Mouse (Mus musculus): Measurements from ENCODE around the gene Mios. TPM values are rescaled to one million over a fixed set of nuclear protein-coding genes. Genes with fewer than 3 reads are reported as not detected.

The Mios gene
- polyA plus RNA-seq, 1 experiment from 2014 or later, result 25.3 TPM

DNA sequence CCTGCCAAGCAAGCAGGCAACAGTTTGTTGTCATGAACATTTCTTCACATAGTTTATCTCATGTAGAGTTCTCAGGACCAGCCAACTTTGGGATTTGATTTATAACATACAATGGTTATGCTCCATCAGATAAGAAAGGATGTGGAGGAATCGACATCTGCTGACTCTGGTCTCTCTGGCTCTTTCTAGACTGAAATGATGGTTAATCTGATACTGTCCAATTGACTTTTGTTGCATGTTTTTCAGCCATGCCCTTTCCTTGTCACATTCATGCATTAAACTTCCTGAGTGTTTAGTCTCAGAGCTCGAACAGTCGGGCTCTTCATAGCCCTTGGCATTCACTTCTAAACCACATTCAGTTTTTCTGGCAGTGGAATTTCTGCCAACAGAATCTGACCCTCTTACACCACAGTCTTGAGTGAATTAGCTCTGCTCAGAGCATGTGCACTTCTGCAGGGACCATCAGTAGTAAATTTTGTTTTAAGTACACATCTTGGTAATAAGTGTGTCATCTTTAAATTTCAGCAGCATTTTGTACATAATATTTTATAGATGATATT lies 76.5 kb downstream of the Mios start:
- no peak overlapping the region for H3K4me2 ChIP-seq
- H3K9ac ChIP-seq, result no peak overlapping the region
- H3K36me3 ChIP-seq (replicated peaks), result no peaks in the 10 kb centered on the region
- H3K4me1 ChIP-seq, result no peaks in the 10 kb centered on the region
- no peaks in the 10 kb centered on the region for H3K27me3 ChIP-seq
- ATAC-seq (ENCODE audit: low FRiP score), result no peak
- no peak overlapping the region for H3K27ac ChIP-seq
- H3K9me3 ChIP-seq, result no peaks in the 10 kb centered on the region
- 83% methylated on average over 3 of the region's 3 CpGs for WGBS
- H3K4me3 ChIP-seq (replicated peaks), result no peak overlapping the region

Other genes with a start within 250 kb of the Mios start
- 0.10 TPM in 1 of 2 replicates, not detected in the other for gene Col28a1, start 16.6 kb upstream of the Mios start, polyA plus RNA-seq (2016; fragmentation: Nextera tagmentation; extraction: Ambion mirVana)
- 187 and 194 TPM in 2 replicates for gene Rpa3, start 50.0 kb downstream of the Mios start, polyA plus RNA-seq (2016; fragmentation: Nextera tagmentation; extraction: Ambion mirVana)
- 21.2 and 22.4 TPM in 2 replicates for gene Umad1, start 50.1 kb downstream of the Mios start, polyA plus RNA-seq (2016; fragmentation: Nextera tagmentation; extraction: Ambion mirVana)
- 18.3 and 21.0 TPM in 2 replicates for gene Gm45062, start 50.2 kb downstream of the Mios start, polyA plus RNA-seq (2016; fragmentation: Nextera tagmentation; extraction: Ambion mirVana)

Data from forebrain, embryonic 12.5 days (tissue).